Mouse (Mus musculus) liver, postnatal 0 days (tissue): ENCODE measurements around the gene Sez6.

Experiments used
- CTCF ChIP-seq: sonication (generic); IDR thresholded peaks from 2 replicates; pipeline ENCODE4 v1.5.1; 2016; ENCODE audit warnings: antibody characterized with exemption, low read depth
- EP300 ChIP-seq: IDR thresholded peaks from 2 replicates; pipeline ENCODE4 v1.6.1; 2016; ENCODE audit warnings: antibody characterized with exemption, low read depth, mild to moderate bottlenecking

- TF ChIP-seq CTCF (no peak), EP300 (no peak)
These were observed 20.2 kb downstream of the Sez6 start for GRCm38 (mm10) chr11:77950797-77951228.
